Mouse (Mus musculus): ENCODE measurements around the gene Cfap298. TPM values are rescaled to one million over a fixed set of nuclear protein-coding genes. Genes with fewer than 3 reads are reported as not detected.

Gene Cfap298
- total RNA-seq, 2 experiments from 2014 or later, result 43.6 to 44.2 TPM

DNA sequence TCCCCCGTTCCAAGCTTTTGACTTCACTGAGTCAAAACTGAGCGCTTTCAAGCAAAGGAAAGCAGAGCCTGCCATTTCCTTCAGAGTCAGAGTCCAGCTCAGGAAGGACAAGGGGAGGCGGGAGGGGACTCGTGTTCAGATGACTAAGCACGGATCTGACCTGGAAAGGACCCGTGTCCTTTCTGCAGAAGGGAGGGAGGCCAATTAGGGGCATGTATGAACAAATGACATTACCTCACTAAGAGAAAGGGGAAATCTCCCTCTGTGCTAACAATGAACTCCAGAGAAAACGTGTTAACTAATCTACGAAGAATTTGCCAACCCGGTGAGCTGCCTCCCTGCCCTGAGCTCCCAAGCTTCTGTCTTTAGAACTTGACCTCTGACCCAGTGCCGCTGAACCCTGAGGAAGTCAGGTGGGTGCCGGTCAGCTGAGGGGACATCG is 18.9 kb downstream of the Cfap298 start:
- DNase-seq (ENCODE audit: extremely low spot score in 1 of 2, low spot score in 1 of 2), result no peak

DNA sequence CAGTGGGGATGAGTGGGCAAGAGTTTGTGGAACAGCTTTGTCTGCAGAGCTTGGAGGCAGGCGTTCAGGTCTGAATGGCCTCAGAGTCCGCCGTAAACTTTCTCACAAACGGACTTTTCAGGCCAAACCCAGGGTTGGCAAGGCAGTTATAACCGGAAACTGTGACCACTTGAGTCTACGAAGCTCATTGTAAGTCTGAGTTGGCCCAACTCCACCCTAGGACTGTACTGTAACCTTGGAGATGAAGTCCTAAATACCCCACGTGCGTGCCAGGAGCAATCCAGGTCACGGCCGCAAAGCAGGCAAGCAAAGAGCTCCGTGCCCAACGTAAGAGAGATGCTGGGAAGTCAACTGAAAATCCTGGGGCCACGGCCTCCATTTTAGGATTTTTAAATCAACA is 23.1 kb downstream of the Cfap298 start:
- DNase-seq (ENCODE audit: extremely low spot score in 1 of 2, low spot score in 1 of 2), result no peak

DNA sequence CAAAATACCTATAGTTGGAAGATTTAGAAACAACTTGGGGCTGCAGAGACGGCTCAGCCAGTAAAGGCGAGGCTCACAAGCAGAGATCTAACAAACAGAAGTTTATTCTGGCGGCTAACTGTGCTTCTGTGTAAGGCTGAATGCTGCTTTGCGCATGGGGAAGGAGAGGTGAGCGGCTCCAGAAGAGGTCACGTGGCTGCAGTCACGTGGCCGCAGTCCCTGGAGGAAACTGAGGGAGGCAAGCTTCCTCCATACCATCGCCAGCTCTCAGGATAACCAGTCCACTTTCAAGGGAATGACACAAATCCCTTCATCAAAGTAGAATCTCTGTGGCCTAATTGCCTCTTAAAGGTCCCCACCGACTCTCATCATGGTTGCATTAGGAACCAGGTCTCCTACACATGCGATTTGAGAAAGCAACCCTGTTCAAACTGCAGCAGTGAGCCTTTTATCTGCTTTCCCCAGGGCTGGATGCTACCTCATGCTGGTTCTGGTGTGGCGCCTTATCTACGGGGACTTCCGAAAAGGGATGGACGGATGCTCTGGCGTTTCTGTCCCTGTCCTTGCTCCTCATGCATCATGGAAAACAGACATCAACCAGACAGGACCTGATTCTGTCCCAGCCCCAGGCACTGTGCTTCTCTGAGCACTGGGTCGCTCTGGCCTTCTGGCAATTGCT is 23.9 kb downstream of the Cfap298 start:
- no peak for DNase-seq (ENCODE audit: extremely low spot score in 1 of 2, low spot score in 1 of 2)

DNA sequence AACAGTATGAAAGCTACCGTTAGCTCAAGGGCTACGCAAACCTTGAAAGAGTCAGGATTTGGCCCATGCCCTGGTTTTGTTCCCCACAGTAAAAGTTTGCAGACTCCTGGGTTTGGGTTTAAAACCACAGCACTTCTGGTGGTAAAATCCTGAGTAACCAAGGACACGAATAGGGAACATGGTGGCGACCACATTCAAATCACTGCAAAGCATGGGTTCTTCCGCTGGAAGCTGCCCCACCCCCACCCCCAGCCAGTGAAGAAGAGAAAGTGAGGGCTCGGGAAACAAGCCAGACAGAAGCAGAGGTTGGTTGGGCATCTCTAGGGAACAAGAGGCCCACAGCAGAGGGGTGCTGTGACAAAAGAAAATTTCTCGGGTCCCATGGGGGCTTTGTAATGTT is 27.7 kb downstream of the Cfap298 start:
- DNase-seq (ENCODE audit: extremely low spot score in 1 of 2, low spot score in 1 of 2), result no peak

DNA sequence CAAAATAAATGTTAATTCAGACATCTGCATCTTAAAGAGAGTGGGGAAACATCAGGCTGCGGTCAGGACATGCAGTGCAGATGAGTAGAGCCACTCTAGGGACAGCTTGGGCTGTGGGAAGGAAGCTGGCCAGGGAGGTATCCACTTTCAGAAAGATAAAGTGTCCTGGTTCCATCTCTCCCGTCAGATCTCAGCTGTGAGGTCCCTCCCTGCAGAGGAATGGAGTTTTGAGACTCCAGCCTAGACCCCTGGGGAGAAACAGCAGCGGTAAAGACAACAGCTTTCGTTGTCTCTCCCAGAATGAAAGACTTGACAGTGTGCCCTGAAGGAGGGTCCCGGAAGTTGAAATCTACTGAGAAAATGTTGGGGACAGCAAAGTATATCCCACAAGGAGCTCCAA is 31.6 kb downstream of the Cfap298 start:
- no peak for DNase-seq (ENCODE audit: extremely low spot score in 1 of 2, low spot score in 1 of 2)

DNA sequence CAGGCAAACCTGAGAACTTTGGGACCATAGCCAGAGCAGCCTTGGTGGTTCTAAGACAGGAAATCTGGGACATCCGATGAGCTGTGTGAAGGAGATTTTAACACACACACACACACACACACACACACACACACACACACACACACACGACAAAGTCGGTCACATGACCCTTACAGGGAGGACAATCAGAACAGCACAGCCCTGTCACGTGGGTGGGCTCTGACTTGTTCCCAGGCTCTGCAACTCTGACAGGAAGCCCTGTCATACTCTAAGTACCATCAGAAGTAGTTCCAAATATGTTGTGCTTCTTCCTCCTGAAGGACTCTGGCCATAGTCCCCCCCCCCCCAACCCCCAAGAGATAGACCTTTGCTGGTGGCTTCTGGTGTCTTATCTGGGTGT is 33.5 kb downstream of the Cfap298 start:
- no peak for DNase-seq (ENCODE audit: extremely low spot score in 1 of 2, low spot score in 1 of 2)

DNA sequence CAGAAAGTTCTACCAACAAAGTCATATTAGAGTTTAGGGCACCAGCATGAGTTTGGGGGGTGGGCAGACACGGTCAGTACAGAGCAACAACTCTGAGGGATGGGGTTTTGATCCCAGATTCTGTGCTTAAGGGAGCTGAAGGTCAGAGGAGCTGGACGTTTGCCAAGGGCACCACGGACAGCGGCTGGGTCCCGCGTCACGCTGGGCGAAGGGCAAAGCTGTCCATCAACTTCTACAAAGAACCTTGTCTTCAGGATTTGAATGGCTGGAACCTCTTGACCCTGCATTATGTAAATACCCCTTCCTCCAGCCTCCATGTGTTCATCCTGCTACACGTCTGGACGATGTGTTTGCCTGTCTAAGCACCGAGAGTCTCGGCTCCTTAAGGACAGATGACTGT is 35.4 kb downstream of the Cfap298 start:
- DNase-seq (ENCODE audit: extremely low spot score in 1 of 2, low spot score in 1 of 2), result no peak

DNA sequence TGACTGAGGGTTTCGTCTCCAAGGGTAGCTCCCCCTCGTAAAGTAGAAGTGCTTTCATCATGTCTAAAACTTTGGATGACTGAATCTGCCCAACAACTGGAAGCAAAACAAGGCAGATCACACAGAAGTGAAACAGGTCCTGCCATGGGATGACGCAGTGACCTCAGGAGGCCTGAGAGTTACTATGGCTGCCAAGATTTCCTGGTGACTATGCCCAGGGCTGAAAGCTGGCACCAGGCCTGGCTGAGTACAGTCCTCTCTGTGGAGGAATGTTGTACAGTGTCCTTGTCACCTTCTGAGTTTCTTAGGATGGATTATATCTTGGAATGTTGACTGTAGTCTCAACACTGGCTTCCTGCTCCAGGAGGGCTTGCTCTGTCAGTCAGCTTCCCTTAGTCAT is 37.3 kb downstream of the Cfap298 start:
- no peak for DNase-seq (ENCODE audit: extremely low spot score in 1 of 2, low spot score in 1 of 2)

DNA sequence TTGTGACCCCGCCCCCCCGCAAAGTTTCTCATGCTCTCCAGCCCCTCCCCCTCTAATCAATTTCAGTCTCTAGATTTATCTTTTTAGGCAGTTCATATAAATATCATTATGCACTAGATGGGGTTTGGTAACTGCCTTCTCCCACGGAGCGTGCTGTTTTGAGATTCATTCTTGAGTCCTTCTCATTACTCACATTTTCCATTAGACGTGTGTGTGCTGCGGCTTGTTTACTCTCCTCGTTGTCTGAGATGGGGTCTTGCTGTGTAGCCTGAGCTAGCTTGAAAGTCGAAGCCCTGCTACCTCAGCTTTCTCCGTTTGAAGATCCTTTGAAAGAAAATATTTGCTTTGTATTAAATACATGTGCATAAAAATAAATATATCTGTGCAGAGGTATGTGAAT is 41.1 kb downstream of the Cfap298 start:
- DNase-seq (ENCODE audit: extremely low spot score in 1 of 2, low spot score in 1 of 2), result no peak

DNA sequence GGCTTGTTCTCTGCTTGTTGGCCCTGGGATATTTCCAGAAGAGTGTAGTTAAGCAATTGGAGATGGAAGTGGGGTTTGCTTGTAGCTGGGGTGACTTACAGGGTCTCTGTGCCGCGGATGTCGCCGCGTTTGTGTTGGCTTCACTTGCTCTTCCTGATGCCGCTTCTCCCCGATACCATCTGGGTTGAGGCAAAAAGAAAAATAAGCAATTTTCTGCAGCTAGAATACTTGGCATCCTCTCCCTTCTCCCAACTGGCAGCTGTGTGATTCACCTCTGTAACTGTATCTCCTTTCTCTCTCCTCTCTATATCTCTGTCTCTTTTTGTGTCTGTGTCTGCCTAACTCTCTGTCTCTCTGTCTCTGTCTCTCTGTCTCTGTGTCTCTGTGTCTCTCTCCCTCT is 41.9 kb downstream of the Cfap298 start:
- no peak for DNase-seq (ENCODE audit: extremely low spot score in 1 of 2, low spot score in 1 of 2)

DNA sequence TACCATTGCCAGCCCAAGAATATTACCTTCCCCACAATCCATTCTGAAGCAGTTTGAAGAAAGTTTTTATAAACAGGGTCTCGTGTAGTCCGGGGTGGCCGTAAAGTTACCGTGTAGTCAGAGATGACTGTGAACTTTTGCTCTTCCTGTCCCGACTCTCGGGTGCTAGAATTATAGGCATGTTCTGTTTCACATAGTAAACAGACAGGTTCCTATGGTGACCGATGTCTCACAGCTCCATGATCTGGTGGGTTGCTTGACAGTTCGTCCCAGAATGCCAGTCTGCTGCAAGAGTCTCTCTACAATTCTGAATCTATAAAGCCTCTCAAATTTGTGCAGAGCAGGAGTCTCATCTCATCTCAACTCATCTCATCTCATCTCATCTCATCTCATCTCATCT is 42.8 kb downstream of the Cfap298 start:
- no peak for DNase-seq (ENCODE audit: extremely low spot score in 1 of 2, low spot score in 1 of 2)

DNA sequence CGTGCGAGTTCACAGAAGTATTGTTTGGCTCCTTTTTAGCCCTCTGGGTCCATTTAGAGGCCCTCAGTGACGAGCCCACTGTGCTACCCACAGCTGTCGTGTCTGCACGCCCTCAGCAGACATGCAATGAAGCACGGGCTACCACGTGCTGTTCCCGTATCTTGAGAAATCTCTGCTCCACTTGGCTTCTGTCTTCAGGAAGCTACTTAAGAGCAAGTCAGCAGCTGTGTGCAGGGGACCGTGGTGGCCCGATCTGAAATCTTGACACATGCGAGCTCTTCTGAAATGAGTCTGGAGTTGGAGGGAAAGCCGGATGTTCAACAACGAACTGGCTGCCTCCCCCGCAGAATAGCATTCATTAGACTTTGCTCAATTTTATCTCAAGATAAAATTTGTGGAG is 43.3 kb downstream of the Cfap298 start:
- DNase-seq (ENCODE audit: extremely low spot score in 1 of 2, low spot score in 1 of 2), result no peak

DNA sequence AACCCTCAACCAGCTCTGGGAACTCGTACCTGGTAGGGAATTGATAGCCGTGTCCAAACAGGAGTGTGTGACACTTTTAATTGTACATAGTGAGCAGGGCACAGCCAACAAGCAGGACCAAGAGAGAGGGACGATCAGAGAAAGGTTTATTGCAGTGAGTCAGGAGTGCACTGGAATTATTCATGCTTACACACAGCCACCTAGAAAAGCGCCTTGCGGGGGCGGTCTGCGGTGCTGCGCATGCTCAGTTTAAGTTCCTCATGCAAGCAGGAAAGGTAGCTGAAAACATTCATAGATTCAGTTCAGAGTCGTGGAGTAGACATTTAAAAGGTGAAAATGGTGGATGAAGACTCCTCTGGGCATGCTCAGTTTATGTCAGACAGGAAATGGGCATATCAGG is 44.2 kb downstream of the Cfap298 start:
- DNase-seq (ENCODE audit: extremely low spot score in 1 of 2, low spot score in 1 of 2), result no peak

DNA sequence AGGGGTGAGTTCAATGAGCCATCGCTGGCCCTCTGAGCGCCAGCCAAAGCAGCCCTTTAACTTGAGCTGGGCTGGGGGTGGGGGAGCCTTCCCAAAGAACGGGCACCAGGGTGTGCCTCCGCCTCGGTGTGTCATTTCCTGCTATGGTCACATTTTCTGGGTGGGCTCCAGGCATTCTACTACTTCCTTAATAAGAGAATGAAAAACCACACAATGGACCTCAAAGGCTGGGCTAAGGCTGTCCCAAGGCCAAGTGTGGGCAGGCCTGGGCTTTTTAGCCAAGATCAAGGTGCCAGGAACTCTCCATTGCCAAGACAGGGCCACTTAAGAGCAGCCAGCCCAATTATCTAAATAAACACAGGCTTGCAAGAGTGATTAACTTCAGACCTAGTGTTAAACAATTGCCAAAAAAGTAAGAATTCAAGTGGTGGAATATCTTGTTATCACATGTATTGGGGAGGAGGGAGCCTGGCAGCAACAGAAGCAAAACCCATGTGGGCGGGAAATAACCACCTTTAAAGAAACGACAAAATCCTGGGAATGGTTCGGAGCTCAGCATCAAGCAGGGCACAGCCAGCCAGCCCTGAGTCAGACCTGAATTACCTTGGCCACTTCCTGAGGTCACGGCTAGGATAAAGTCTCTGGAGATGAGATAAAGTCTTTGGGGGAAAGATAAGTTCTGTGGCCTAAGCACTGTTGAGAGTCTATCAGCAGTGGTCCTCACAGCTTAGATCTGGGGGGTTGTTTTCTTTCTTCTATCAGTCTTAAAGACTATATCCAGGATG is 48.9 kb downstream of the Cfap298 start:
- DNase-seq (ENCODE audit: extremely low spot score in 1 of 2, low spot score in 1 of 2), result no peak

DNA sequence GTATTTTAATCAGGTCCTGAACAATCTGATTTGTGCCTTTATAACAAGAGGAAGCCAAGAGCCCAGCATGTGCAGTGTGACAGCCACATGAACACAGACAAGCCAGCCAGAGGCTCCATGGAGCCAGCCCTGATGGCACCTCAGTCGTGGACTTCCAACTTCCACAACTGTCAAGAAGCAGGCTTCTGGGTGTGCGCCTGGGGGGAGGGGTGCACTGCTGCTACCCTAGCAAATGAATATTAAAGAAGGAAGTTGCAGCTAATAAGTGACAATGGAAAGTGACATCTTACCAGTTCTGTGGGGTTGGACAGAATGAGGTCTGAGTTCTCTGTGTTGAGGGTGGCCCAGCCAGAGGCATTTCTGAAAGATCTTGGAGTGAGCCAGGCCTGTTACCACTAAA is 49.6 kb downstream of the Cfap298 start:
- DNase-seq (ENCODE audit: extremely low spot score in 1 of 2, low spot score in 1 of 2), result no peak

DNA sequence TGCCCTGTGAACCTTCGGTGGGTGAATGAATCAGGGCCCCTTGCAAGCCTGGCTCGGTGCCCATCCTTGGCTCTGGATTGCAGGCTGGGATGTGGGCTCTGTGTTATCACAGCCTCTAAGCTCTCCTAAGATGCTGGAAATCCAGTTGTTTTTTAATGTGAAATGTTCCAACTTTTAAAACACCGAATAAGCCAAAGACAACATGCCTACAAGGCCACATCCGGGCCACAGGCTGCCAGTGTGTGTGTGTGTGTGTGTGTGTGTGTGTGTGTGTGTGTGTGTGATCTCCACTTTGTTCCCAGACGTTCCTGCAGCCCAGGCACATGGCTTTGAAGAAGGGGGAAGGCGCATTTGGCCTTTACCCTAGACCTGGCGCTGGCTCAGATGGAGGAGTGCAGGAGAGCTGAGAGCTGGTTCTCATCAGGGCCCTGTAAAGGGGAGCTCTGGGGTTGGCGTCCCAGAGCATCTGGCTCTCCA is 52.4 kb downstream of the Cfap298 start:
- no peak for DNase-seq (ENCODE audit: extremely low spot score in 1 of 2, low spot score in 1 of 2)

DNA sequence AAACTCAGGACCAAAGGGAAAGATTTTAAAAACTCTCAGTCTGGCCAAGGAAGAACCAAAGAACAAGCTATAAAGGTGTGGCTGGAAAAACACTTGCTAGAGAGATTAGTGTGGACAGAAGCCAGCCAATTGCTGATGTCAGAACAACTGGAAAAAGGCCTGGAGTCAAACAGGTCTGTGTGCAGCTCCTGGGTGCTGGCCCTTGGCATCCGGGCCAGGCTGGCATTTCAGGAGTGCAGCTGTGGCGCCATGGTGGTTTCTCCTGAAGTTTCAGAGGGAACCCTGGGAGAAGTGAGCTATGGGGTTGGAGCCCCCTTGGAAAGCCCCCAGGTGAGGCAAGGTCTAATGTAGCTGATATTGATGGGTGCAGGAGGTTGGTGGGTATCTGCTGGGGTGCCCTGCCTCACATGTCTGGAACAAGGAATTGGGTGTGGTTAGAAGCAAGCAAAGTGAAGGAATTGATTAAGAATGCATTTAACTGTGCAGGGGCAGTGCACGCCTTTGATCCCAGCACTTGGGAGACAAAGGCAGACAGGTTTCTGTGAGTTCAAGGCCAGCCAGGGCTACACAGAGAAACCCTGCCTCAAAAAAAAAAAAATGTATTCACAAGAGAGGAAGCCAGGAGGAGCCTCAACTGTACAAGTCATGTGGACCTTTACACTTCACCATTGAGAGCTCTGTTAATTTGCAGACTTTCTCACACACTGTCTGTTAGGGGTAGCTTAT is 56.6 kb downstream of the Cfap298 start:
- no peak for DNase-seq (ENCODE audit: extremely low spot score in 1 of 2, low spot score in 1 of 2)

Data from layer of hippocampus, postnatal 25 days (tissue).